Mouse (Mus musculus): Measurements from ENCODE around the gene Gcc2.
"Not testable (repeated sequence)": the region's sequence is repeated elsewhere in the genome, so short reads cannot be mapped to it uniquely, and the experiment has no call there.

- TF ChIP-seq ZKSCAN1 (IDR thresholded peaks at IDR 0.05; ENCODE audit: borderline replicate concordance, low read depth, low read length); POLR2A (IDR thresholded peaks at IDR 0.05; ENCODE audit: low read depth, low read length); E2F4 (IDR thresholded peaks at IDR 0.05; ENCODE audit: insufficient replicate concordance, low read depth, low read length); ETS1 (conservative IDR thresholded peaks at IDR 0.05; ENCODE audit: low read depth, low read length); ZMIZ1 (IDR thresholded peaks at IDR 0.05; ENCODE audit: low read depth, low read length); EP300 (IDR thresholded peaks at IDR 0.05; ENCODE audit: low read length); MAX (IDR thresholded peaks at IDR 0.05; ENCODE audit: low read length); MYC (IDR thresholded peaks at IDR 0.05; ENCODE audit: low read depth, low read length); CTCF (conservative IDR thresholded peaks at IDR 0.05 in 1 of 2, IDR thresholded peaks at IDR 0.05 in 1 of 2; ENCODE audit: low read depth in 2 of 2, low read length in 2 of 2): not testable (repeated sequence)
Measured at GRCm38 (mm10) chr10:58327836-58328235, 72.5 kb downstream of the Gcc2 start.
